Mouse (Mus musculus): ENCODE results near the gene Fgd5. TPM values are rescaled to one million over a fixed set of nuclear protein-coding genes. Genes with fewer than 3 reads are reported as not detected.

Gene Fgd5
- polyA plus RNA-seq, 1 experiment, result 0.77 TPM

DNA sequence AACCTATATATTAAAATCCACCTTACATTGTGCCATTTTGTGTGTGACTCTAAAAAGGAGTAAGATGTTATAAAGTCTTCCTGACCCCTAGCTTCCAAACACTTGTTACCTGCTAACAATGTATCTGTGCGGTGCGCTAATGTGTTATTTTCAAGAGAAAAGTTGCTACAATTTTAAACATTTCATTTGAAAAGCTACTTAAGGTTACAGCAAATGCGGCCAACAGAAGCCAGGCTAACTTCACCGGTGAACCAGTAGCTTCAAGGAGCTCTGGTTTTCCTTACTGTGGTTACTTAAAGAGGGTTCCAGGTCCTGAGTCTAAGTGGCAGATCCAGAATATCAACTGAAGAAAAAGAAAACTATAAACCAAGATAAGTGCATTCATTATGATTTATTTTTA is 111.3 kb downstream of the Fgd5 start:
- TF ChIP-seq POLR2A (IDR thresholded peaks at IDR 0.05; ENCODE audit: control insufficient read depth, low read depth, low read length) (no peak), CTCF (IDR thresholded peaks at IDR 0.05; ENCODE audit: control insufficient read depth, insufficient read depth, insufficient replicate concordance, low read depth, low read length) (no peak)
- Histone ChIP-seq H3K36me3 (ENCODE audit: control insufficient read depth, insufficient read depth, low read length) (no peaks in the 10 kb centered on the region), H3K27ac (ENCODE audit: control insufficient read depth, insufficient read depth, low read depth, low read length) (no peak overlapping the region), H3K27me3 (ENCODE audit: control insufficient read depth, insufficient read depth, low read length) (no peaks in the 10 kb centered on the region), H3K4me3 (ENCODE audit: control insufficient read depth, low read depth, low read length) (no peak overlapping the region), H3K4me1 (ENCODE audit: control insufficient read depth, insufficient read depth, low read length) (peaks cover 3% of the 10 kb centered on the region)

DNA sequence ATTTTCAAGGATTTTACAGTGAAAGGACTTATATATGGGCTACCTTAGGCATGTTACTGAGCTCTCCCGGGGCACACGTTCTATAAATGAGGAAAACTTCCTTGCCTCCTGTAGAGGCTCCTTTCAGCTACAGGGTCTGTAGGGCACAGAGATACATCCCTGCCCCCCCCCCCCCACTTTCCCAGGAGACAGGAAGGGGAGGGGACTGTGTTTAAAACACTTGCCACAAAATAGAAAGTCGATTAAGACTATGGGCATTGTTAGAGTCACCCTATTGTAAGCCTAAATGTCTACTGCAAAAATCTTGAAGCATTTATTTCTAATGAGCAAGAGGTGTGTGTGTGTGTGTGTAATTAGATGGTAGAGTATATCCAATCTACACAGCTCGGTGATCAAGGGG is 111.8 kb downstream of the Fgd5 start:
- no peaks in the 10 kb centered on the region for H3K36me3 ChIP-seq (ENCODE audit: control insufficient read depth, insufficient read depth, low read length)
- peaks cover 3% of the 10 kb centered on the region for H3K4me1 ChIP-seq (ENCODE audit: control insufficient read depth, insufficient read depth, low read length)
- peak overlapping the region; percentile 92 for H3K4me3 ChIP-seq (ENCODE audit: control insufficient read depth, low read depth, low read length)
- H3K27me3 ChIP-seq (ENCODE audit: control insufficient read depth, insufficient read depth, low read length), result no peaks in the 10 kb centered on the region
- peak overlapping the region; percentile 96 for H3K27ac ChIP-seq (ENCODE audit: control insufficient read depth, insufficient read depth, low read depth, low read length)
- TF ChIP-seq POLR2A (IDR thresholded peaks at IDR 0.05; ENCODE audit: control insufficient read depth, low read depth, low read length) (no peak), CTCF (IDR thresholded peaks at IDR 0.05; ENCODE audit: control insufficient read depth, insufficient read depth, insufficient replicate concordance, low read depth, low read length) (no peak)

DNA sequence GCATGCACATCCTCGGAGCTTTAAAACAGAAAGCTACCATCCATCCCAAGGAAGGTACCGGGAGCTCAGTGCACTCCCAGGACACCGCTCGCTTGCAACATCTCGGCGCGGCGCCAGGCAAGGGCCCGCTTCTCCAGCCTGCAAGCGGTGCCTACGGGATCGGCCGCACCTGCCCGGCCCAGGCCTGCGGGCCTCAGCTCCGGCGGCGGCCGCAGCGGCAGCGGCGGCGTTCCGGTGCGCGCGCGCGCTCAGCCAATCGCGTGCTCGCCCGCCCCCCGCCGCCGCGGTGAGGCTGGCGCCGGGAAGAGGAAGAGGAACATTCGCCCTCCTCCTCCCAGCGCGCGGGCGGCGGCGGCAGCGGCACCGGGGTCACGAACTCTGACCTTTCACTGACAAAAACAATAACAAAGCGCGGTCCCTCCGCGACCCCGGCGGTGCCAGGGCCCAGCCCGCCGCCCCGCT is 112.5 kb downstream of the Fgd5 start, which contains the start of gene Nr2c2:
Gene Nr2c2, plus strand, starts transcription at position 261 of the 462 bp plus-strand sequence.
- TF ChIP-seq CTCF (IDR thresholded peaks at IDR 0.05; ENCODE audit: control insufficient read depth, insufficient read depth, insufficient replicate concordance, low read depth, low read length), result no peak
- H3K27ac ChIP-seq (ENCODE audit: control insufficient read depth, insufficient read depth, low read depth, low read length), result peak within 1 kb of the TSS; percentile 96

DNA sequence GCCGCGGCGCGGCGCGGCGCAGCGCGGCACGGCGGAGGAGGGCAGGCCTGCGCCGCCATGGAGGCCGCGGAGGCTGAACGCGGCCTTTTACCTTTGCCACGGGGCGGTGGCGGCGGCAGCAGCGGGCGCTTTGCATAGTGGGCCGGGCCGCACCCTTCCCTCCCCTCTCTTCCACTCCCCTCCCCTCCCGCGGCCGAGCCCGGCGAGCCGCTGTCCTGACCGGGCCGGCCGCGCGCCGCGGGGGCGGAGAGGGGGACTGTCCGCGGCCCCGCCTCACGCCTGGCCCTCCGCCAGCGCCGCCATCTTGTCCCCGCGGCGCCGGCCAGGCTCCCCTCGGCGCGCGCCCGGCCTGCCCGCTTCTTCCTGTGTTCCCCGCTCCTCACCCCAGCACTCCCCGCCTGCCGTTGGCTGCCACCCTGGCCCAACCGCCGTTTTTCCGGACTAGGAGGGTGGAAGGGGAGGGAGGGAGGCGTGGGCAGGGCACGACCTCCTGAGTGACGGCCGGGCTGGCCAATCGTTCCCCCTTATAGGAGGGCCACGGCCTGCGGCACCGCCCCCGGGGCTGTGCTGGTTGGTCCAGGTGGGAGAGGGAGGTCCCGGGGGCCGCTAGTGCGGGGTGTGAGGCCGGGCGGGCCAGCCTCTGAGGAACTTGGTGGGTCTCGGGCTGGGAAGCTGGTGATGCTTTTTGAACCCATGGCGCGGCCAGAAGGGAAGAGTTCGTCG is 113.2 kb downstream of the Fgd5 start:
- peak; percentile 88 for TF ChIP-seq POLR2A (IDR thresholded peaks at IDR 0.05; ENCODE audit: control insufficient read depth, low read depth, low read length)
- no peak for TF ChIP-seq CTCF (IDR thresholded peaks at IDR 0.05; ENCODE audit: control insufficient read depth, insufficient read depth, insufficient replicate concordance, low read depth, low read length)
- Histone ChIP-seq H3K27ac (ENCODE audit: control insufficient read depth, insufficient read depth, low read depth, low read length) (peak overlapping the region; percentile 96), H3K27me3 (ENCODE audit: control insufficient read depth, insufficient read depth, low read length) (no peaks in the 10 kb centered on the region), H3K4me1 (ENCODE audit: control insufficient read depth, insufficient read depth, low read length) (peaks cover 3% of the 10 kb centered on the region), H3K4me3 (ENCODE audit: control insufficient read depth, low read depth, low read length) (peak overlapping the region; percentile 92), H3K36me3 (ENCODE audit: control insufficient read depth, insufficient read depth, low read length) (no peaks in the 10 kb centered on the region)

More for the DNA sequence above, 112.5 kb downstream of the Fgd5 start, which contains the start of gene Nr2c2:
- Histone ChIP-seq H3K27me3 (ENCODE audit: control insufficient read depth, insufficient read depth, low read length) (no peaks in the 10 kb centered on the region), H3K4me3 (ENCODE audit: control insufficient read depth, low read depth, low read length) (peak within 1 kb of the TSS; percentile 92), H3K36me3 (ENCODE audit: control insufficient read depth, insufficient read depth, low read length) (no peaks in the 10 kb centered on the region), H3K4me1 (ENCODE audit: control insufficient read depth, insufficient read depth, low read length) (peaks cover 3% of the 10 kb centered on the region)

DNA sequence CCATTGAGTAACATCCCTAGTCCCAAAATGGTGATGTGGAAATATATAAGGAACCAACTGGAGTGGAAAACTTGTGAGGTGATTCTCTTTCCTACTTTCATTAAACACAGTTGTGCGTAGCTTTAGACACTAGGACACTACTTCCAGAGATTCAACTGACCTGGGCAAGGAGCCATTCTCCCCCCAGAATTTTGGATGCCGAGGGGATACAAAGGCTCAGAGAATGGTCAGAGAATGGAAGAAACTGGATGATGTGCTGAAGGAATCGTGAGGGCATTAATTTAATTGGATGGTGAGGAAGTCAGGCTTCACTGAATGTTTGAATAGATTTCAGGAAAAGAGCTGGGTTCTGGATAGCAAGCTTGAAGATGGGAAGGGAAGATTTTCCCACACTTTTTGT is 114.1 kb downstream of the Fgd5 start:
- no peaks in the 10 kb centered on the region for H3K36me3 ChIP-seq (ENCODE audit: control insufficient read depth, insufficient read depth, low read length)
- peak overlapping the region; percentile 92 for H3K4me3 ChIP-seq (ENCODE audit: control insufficient read depth, low read depth, low read length)
- no peak for TF ChIP-seq CTCF (IDR thresholded peaks at IDR 0.05; ENCODE audit: control insufficient read depth, insufficient read depth, insufficient replicate concordance, low read depth, low read length)
- TF ChIP-seq POLR2A (IDR thresholded peaks at IDR 0.05; ENCODE audit: control insufficient read depth, low read depth, low read length), result no peak
- peaks cover 3% of the 10 kb centered on the region for H3K4me1 ChIP-seq (ENCODE audit: control insufficient read depth, insufficient read depth, low read length)
- H3K27ac ChIP-seq (ENCODE audit: control insufficient read depth, insufficient read depth, low read depth, low read length), result peak overlapping the region; percentile 96
- H3K27me3 ChIP-seq (ENCODE audit: control insufficient read depth, insufficient read depth, low read length), result no peaks in the 10 kb centered on the region

DNA sequence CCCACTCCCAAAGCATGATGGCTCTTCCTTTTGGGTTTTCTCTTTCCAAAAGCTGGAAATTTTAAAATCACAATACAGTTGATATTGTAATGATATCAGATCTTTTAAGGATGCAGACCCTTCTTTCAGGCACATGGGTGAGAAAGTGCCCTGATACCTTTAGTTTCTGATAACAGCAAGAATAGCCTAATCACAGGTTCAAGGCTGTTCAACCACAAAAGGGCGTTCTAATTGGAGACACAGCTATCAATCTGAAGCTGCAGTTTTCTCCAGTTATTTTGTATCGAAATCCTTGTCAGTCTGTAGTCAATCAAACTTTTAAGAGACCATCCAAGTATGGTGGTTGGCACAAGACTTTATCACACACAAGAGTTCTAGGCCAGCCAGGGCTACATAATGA is 115.2 kb downstream of the Fgd5 start:
- no peak for TF ChIP-seq POLR2A (IDR thresholded peaks at IDR 0.05; ENCODE audit: control insufficient read depth, low read depth, low read length)
- no peak for TF ChIP-seq CTCF (IDR thresholded peaks at IDR 0.05; ENCODE audit: control insufficient read depth, insufficient read depth, insufficient replicate concordance, low read depth, low read length)
- Histone ChIP-seq H3K4me1 (ENCODE audit: control insufficient read depth, insufficient read depth, low read length) (peaks cover 3% of the 10 kb centered on the region), H3K27me3 (ENCODE audit: control insufficient read depth, insufficient read depth, low read length) (no peaks in the 10 kb centered on the region), H3K36me3 (ENCODE audit: control insufficient read depth, insufficient read depth, low read length) (no peaks in the 10 kb centered on the region), H3K4me3 (ENCODE audit: control insufficient read depth, low read depth, low read length) (no peak overlapping the region), H3K27ac (ENCODE audit: control insufficient read depth, insufficient read depth, low read depth, low read length) (no peak overlapping the region)

DNA sequence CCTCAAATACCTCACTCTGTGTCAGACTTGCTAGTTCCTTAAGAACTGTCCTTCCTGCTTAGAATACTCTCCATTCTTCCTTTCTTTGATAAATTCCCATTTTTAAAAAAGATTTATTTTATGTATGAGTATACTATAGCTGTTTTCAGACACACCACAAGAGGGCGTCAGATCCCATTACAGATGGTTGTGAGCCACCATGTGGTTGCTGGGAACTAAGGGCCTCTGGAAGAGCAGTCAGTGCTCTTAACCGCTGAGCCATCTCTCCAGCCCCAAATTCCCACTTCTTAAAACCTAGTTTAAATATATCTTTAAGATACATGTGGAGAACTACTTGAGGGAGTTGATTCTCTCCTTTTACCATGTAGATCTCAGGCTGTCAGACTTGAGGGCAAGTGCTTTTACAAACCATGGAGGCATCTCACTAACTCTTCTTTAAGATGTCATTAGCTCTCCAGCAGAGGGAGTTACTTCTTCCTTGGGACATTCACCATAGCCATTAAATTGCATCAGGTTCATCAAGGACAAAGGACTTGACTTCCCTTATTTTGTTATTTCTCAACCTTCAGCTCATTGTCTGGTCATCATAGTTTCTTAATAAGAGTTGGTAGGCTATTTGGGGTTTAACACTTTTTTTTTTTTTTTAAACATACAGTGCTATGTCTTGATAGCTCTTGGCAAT is 122.1 kb downstream of the Fgd5 start:
- TF ChIP-seq POLR2A (IDR thresholded peaks at IDR 0.05; ENCODE audit: control insufficient read depth, low read depth, low read length), result no peak
- TF ChIP-seq CTCF (IDR thresholded peaks at IDR 0.05; ENCODE audit: control insufficient read depth, insufficient read depth, insufficient replicate concordance, low read depth, low read length), result no peak
- no peaks in the 10 kb centered on the region for H3K36me3 ChIP-seq (ENCODE audit: control insufficient read depth, insufficient read depth, low read length)
- H3K4me3 ChIP-seq (ENCODE audit: control insufficient read depth, low read depth, low read length), result no peak overlapping the region
- no peaks in the 10 kb centered on the region for H3K4me1 ChIP-seq (ENCODE audit: control insufficient read depth, insufficient read depth, low read length)
- H3K27ac ChIP-seq (ENCODE audit: control insufficient read depth, insufficient read depth, low read depth, low read length), result no peak overlapping the region
- no peaks in the 10 kb centered on the region for H3K27me3 ChIP-seq (ENCODE audit: control insufficient read depth, insufficient read depth, low read length)

Measured in testis, adult 2 months (tissue).